Mouse (Mus musculus): ENCODE measurements around the gene Slc44a1. TPM values are rescaled to one million over a fixed set of nuclear protein-coding genes. Genes with fewer than 3 reads are reported as not detected.

Gene Slc44a1
- polyA plus RNA-seq, 1 experiment from 2014 or later = 10.8 TPM

DNA sequence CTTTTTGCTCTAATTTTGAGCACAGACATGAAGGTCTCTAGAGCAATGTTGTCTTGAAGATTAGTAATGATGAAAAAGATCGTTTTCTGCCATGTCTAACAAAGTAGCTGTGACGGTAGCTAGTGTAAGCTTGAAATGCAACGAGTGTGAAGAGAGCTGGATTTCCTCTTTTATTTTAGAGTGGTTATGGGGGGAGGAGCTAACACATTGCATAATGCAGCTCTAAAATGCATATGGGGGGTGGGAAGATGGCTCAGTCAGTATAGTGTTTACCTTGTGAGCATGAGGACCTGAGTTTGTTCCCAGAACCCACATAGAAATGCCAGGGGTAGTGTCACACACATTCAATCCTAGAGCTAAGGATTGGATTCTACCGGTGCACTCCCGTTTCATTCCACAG, 29.5 kb upstream of the Slc44a1 start:
- WGBS = 86% methylated on average over 5 of the region's 5 CpGs
- no peak overlapping the region for H3K9ac ChIP-seq (replicated peaks)
- no peak overlapping the region for H3K4me3 ChIP-seq (replicated peaks)
- H3K36me3 ChIP-seq = no peaks in the 10 kb centered on the region
- H3K27me3 ChIP-seq (replicated peaks) = no peaks in the 10 kb centered on the region
- H3K4me1 ChIP-seq = peaks cover 8% of the 10 kb centered on the region
- ATAC-seq (ENCODE audit: low FRiP score) = no peak
- H3K4me2 ChIP-seq = no peak overlapping the region
- H3K9me3 ChIP-seq (replicated peaks) = no peaks in the 10 kb centered on the region
- H3K27ac ChIP-seq (replicated peaks) = no peak overlapping the region

DNA sequence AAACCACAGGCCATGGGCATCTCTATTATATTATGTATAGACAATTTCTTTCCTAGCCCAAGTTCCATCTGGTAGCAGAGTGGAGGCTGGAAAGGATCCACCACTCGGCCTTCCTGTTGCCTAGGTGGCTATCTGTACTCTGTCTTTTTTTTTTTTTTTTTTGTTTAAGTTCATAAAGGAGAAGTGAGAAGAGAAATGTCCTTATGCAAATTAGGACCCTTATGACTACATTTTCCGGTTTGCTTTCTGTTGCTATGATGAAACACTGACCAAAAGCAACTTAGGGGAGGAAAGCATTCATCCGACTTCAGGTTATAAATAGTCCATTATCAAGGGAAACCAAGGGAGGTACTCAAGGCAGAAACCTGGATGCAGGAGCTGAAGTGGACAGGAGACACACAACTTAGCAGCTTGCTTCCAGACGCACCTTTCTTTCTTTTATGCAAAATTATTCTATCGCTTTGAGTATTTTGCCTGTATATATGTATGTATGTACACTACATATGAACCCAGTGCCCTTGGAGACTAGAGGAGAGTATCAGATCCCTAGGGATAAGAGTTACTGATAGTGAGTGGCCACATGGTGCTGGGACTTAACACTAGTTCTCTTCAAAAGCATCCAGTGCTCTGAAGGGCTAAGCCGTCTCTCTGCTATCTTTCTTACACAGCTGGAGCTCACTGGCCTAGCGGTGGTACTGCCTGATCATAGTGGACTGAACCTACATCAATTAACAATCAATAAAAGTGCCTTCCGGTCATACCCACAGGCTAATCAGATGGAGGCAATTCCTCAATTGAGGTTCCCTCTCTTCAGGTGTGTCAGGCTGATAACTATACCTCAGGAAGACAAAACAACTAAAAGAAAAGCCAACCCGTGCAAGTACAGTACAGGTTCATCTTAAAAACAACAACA, 28.0 kb upstream of the Slc44a1 start:
- 83% methylated on average over 9 of the region's 9 CpGs for WGBS
- no peak for ATAC-seq (ENCODE audit: low FRiP score)

GRCm38 (mm10) chr4:53412991-53413390, 27.2 kb upstream of the Slc44a1 start:
- Histone ChIP-seq H3K4me2 (no peak overlapping the region), H3K9ac (replicated peaks) (no peak overlapping the region), H3K27ac (replicated peaks) (no peak overlapping the region), H3K27me3 (replicated peaks) (no peaks in the 10 kb centered on the region), H3K4me3 (replicated peaks) (no peak overlapping the region), H3K36me3 (no peaks in the 10 kb centered on the region), H3K4me1 (peaks cover 8% of the 10 kb centered on the region), H3K9me3 (replicated peaks) (no peaks in the 10 kb centered on the region)
- 87% methylated on average over 6 of the region's 6 CpGs for WGBS
- ATAC-seq (ENCODE audit: low FRiP score) = no peak

More for the DNA sequence above, 28.0 kb upstream of the Slc44a1 start:
- no peak overlapping the region for H3K27ac ChIP-seq (replicated peaks)
- peaks cover 8% of the 10 kb centered on the region for H3K4me1 ChIP-seq
- no peaks in the 10 kb centered on the region for H3K9me3 ChIP-seq (replicated peaks)
- no peaks in the 10 kb centered on the region for H3K36me3 ChIP-seq
- H3K4me3 ChIP-seq (replicated peaks) = no peak overlapping the region
- H3K4me2 ChIP-seq = no peak overlapping the region
- H3K27me3 ChIP-seq (replicated peaks) = no peaks in the 10 kb centered on the region
- H3K9ac ChIP-seq (replicated peaks) = no peak overlapping the region

- WGBS = 80% methylated on average over 9 of the region's 9 CpGs
- Histone ChIP-seq H3K9me3 (replicated peaks) (no peaks in the 10 kb centered on the region), H3K36me3 (no peaks in the 10 kb centered on the region), H3K27ac (replicated peaks) (no peak overlapping the region), H3K9ac (replicated peaks) (no peak overlapping the region), H3K4me3 (replicated peaks) (no peak overlapping the region), H3K27me3 (replicated peaks) (no peaks in the 10 kb centered on the region), H3K4me1 (peaks cover 4% of the 10 kb centered on the region), H3K4me2 (no peak overlapping the region)
- no peak for ATAC-seq (ENCODE audit: low FRiP score)
Observed at GRCm38 (mm10) chr4:53414031-53414797, 26.0 kb upstream of the Slc44a1 start.

GRCm38 (mm10) chr4:53415873-53416637, 24.2 kb upstream of the Slc44a1 start:
- Histone ChIP-seq H3K4me1 (no peaks in the 10 kb centered on the region), H3K4me3 (replicated peaks) (no peak overlapping the region), H3K9me3 (replicated peaks) (no peaks in the 10 kb centered on the region), H3K27me3 (replicated peaks) (no peaks in the 10 kb centered on the region), H3K9ac (replicated peaks) (no peak overlapping the region), H3K36me3 (no peaks in the 10 kb centered on the region), H3K4me2 (no peak overlapping the region), H3K27ac (replicated peaks) (no peak overlapping the region)
- 87% methylated on average over 9 of the region's 10 CpGs for WGBS
- no peak for ATAC-seq (ENCODE audit: low FRiP score)

DNA sequence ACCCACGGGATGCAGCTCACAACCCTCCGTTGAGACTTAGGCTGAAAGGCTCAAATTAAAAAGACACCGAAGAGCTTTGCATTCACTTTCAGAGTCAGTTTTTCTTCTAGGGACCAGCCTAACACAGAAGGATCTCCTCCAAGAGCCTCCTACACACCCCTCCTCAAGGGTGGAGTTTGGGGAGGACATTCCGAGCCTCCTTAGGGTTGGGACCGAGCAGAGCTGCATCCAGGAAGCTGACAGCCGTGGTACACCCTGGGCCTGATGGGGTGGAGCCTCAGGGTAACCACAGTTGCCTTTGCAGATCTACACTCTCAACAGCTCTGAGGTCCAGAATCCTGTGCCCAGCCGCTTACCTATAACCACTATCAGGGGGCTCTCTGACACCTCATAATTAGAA, 23.3 kb upstream of the Slc44a1 start:
- ATAC-seq (ENCODE audit: low FRiP score) = no peak
- no peaks in the 10 kb centered on the region for H3K27me3 ChIP-seq (replicated peaks)
- no peak overlapping the region for H3K27ac ChIP-seq (replicated peaks)
- H3K4me3 ChIP-seq (replicated peaks) = no peak overlapping the region
- H3K9ac ChIP-seq (replicated peaks) = no peak overlapping the region
- 77% methylated on average over 7 of the region's 7 CpGs for WGBS
- H3K9me3 ChIP-seq (replicated peaks) = no peaks in the 10 kb centered on the region
- no peaks in the 10 kb centered on the region for H3K4me1 ChIP-seq
- no peaks in the 10 kb centered on the region for H3K36me3 ChIP-seq
- no peak overlapping the region for H3K4me2 ChIP-seq

DNA sequence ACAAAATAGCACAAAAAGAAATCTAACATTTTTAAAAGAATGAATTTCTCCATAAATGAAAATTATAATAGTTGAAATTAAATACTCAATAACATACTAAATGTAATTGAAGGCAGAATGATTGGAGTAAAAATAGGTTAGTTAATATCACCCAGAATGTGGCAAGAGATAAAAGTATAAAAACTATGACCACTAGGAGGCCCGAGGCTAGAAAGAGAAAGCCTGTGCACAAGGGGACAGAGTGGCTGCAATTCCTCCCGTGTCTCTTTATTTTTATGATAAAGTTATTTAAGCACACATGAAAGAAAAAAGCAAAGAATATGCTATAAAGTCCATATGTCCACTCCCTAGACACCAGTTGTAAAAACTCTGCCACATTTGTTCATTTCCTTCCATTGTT, 17.4 kb upstream of the Slc44a1 start:
- Histone ChIP-seq H3K4me3 (replicated peaks) (no peak overlapping the region), H3K9me3 (replicated peaks) (no peaks in the 10 kb centered on the region)

DNA sequence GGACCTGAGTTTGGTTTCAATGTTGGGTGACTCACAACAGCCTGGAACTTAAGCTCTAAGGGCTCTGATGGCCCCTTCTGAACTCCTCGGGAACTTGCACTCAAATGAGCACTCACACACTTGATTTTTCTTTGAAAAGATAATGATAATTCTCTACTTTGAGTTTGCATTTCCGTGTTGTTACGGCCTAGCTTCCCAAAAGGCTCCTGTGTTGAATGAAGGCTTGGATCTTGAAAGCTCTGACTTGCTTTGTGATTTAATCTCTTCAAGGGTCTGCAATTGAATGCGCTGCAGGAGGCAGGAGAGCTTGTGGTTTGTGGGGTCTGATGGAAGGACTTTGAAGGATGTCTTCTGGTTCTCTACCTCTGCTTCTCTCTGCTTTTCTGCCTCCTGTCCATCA, 13.1 kb upstream of the Slc44a1 start:
- Histone ChIP-seq H3K27ac (replicated peaks) (no peak overlapping the region), H3K36me3 (no peaks in the 10 kb centered on the region), H3K4me2 (no peak overlapping the region), H3K9me3 (replicated peaks) (no peaks in the 10 kb centered on the region), H3K4me1 (no peaks in the 10 kb centered on the region), H3K4me3 (replicated peaks) (no peak overlapping the region), H3K9ac (replicated peaks) (no peak overlapping the region), H3K27me3 (replicated peaks) (no peaks in the 10 kb centered on the region)
- ATAC-seq (ENCODE audit: low FRiP score) = no peak
- WGBS = 83% methylated on average over 4 of the region's 4 CpGs

More for the DNA sequence above, 17.4 kb upstream of the Slc44a1 start:
- H3K27ac ChIP-seq (replicated peaks) = no peak overlapping the region
- H3K4me2 ChIP-seq = no peak overlapping the region
- ATAC-seq (ENCODE audit: low FRiP score) = no peak
- no peaks in the 10 kb centered on the region for H3K4me1 ChIP-seq
- no peaks in the 10 kb centered on the region for H3K27me3 ChIP-seq (replicated peaks)
- H3K9ac ChIP-seq (replicated peaks) = no peak overlapping the region
- WGBS = 65% methylated on average over 2 of the region's 2 CpGs
- no peaks in the 10 kb centered on the region for H3K36me3 ChIP-seq

- Histone ChIP-seq H3K4me1 (no peaks in the 10 kb centered on the region), H3K27me3 (replicated peaks) (no peaks in the 10 kb centered on the region), H3K27ac (replicated peaks) (no peak overlapping the region), H3K36me3 (no peaks in the 10 kb centered on the region), H3K4me3 (replicated peaks) (no peak overlapping the region), H3K4me2 (no peak overlapping the region), H3K9ac (replicated peaks) (no peak overlapping the region), H3K9me3 (replicated peaks) (no peaks in the 10 kb centered on the region)
- no peak for ATAC-seq (ENCODE audit: low FRiP score)
- 35% methylated on average over 6 of the region's 6 CpGs for WGBS
Observed at GRCm38 (mm10) chr4:53430522-53430921, 9.7 kb upstream of the Slc44a1 start.

- WGBS = 91% methylated on average over 9 of the region's 10 CpGs
- no peaks in the 10 kb centered on the region for H3K27me3 ChIP-seq (replicated peaks)
- H3K4me1 ChIP-seq = no peaks in the 10 kb centered on the region
- no peak overlapping the region for H3K4me3 ChIP-seq (replicated peaks)
- no peaks in the 10 kb centered on the region for H3K36me3 ChIP-seq
- no peaks in the 10 kb centered on the region for H3K9me3 ChIP-seq (replicated peaks)
- no peak overlapping the region for H3K4me2 ChIP-seq
- H3K27ac ChIP-seq (replicated peaks) = no peak overlapping the region
- no peak overlapping the region for H3K9ac ChIP-seq (replicated peaks)
- no peak for ATAC-seq (ENCODE audit: low FRiP score)
Observed at GRCm38 (mm10) chr4:53431585-53432234, 8.5 kb upstream of the Slc44a1 start.

- no peak for ATAC-seq (ENCODE audit: low FRiP score)
- no peaks in the 10 kb centered on the region for H3K27me3 ChIP-seq (replicated peaks)
- H3K36me3 ChIP-seq = no peaks in the 10 kb centered on the region
- no peaks in the 10 kb centered on the region for H3K9me3 ChIP-seq (replicated peaks)
- no peak overlapping the region for H3K27ac ChIP-seq (replicated peaks)
- peaks cover 40% of the 10 kb centered on the region for H3K4me1 ChIP-seq
- H3K4me3 ChIP-seq (replicated peaks) = no peak overlapping the region
- no peak overlapping the region for H3K4me2 ChIP-seq
- no peak overlapping the region for H3K9ac ChIP-seq (replicated peaks)
- WGBS = 29% methylated on average over 10 of the region's 10 CpGs
Observed at GRCm38 (mm10) chr4:53437110-53437755, 3.0 kb upstream of the Slc44a1 start.
